Comparison of ENCODE assay signal across 8 mouse cellular contexts in genomic region chr8:69903063-69903542, GRCm38 (mm10). TPM values are rescaled to one million over a fixed set of nuclear protein-coding genes. Genes with fewer than 3 reads are reported as not detected.
A peak's percentile ranks its signal among the peaks of the same experiment; 100 is the strongest.
DNase-seq lines count a peak whose midpoint lies in the region; ATAC-seq and TF ChIP-seq lines count a peak whose summit lies in the region.

No protein-coding gene starts in this region.

- peak; percentile 90 for ATAC-seq in forebrain, embryonic 15.5 days (replicated peaks)
- peak; percentile 45 for ATAC-seq in neutrophil, adult 5-6 weeks (ENCODE audit: extremely low read depth, insufficient number of reproducible peaks, low FRiP score, poor library complexity, severe bottlenecking)

- WGBS in forebrain, embryonic 15.5 days: under 1% methylated on average over 43 of the region's 45 CpGs
- under 1% methylated on average over 45 of the region's 45 CpGs for WGBS in lung, adult 2 months
- under 1% methylated on average over 45 of the region's 45 CpGs for WGBS in thymus, adult 2 months

- H3K27ac ChIP-seq in forebrain, embryonic 15.5 days (replicated peaks): peak overlapping the region; percentile 89
- peak overlapping the region; percentile 26 for H3K27ac ChIP-seq in thymus, adult 2 months (ENCODE audit: control insufficient read depth, insufficient read depth, low read length)

- no peaks in the 10 kb centered on the region for H3K27me3 ChIP-seq in forebrain, embryonic 15.5 days
- H3K27me3 ChIP-seq in thymus, adult 2 months (ENCODE audit: control insufficient read depth, insufficient read depth, low read length): no peaks in the 10 kb centered on the region

- peaks cover 8% of the 10 kb centered on the region; the same call in 1 of the 2 replicates for H3K36me3 ChIP-seq in forebrain, embryonic 15.5 days
- H3K36me3 ChIP-seq in thymus, adult 2 months (ENCODE audit: control insufficient read depth, insufficient read depth, low read length): no peaks in the 10 kb centered on the region; the same call in 1 of the 2 replicates

- TF ChIP-seq CTCF in lung, adult 2 months (IDR thresholded peaks at IDR 0.05; ENCODE audit: insufficient read depth, low read length): no peak
- TF ChIP-seq CTCF in thymus, adult 2 months (IDR thresholded peaks at IDR 0.05; ENCODE audit: borderline replicate concordance, control insufficient read depth, extremely low read depth, insufficient read depth, low read length, poor library complexity): 0 out of 2 replicates have a peak, but pooled peaks have one; percentile 51

- peaks cover 37% of the 10 kb centered on the region for H3K4me1 ChIP-seq in forebrain, embryonic 15.5 days
- peaks cover 4% of the 10 kb centered on the region; the same call in 1 of the 2 replicates for H3K4me1 ChIP-seq in lung, adult 2 months (ENCODE audit: control insufficient read depth, insufficient read depth, low read length)
- peaks cover 2% of the 10 kb centered on the region for H3K4me1 ChIP-seq in thymus, adult 2 months (replicated peaks; ENCODE audit: control insufficient read depth, insufficient read depth, low read length)

- peak; percentile 100 for DNase-seq in ES-CJ7 (ENCODE audit: low read depth, low spot score)
- peak; percentile 100 for DNase-seq in cerebellum, adult 11-12 months
- DNase-seq in heart, postnatal 25 days (ENCODE audit: low spot score): peak; percentile 98
- peak; percentile 99 to 100 for DNase-seq in layer of hippocampus, adult 18-20 months (ENCODE audit: low spot score in 2 of 2)
- DNase-seq in lung, adult 2 months: peak; percentile 96
- peak; percentile 98 for DNase-seq in thymus, adult 2 months

- H3K9me3 ChIP-seq in forebrain, embryonic 15.5 days: no peaks in the 10 kb centered on the region

- H3K4me3 ChIP-seq in forebrain, embryonic 15.5 days: peak overlapping the region; percentile 62
- H3K4me3 ChIP-seq in lung, adult 2 months (replicated peaks; ENCODE audit: extremely low read depth, low read depth, low read length): peak overlapping the region; percentile 88
- H3K4me3 ChIP-seq in thymus, adult 2 months (ENCODE audit: control insufficient read depth, insufficient read depth, low read length): peak overlapping the region; percentile 87

- H3K9ac ChIP-seq in forebrain, embryonic 15.5 days (replicated peaks): peak overlapping the region; percentile 65

- H3K4me2 ChIP-seq in forebrain, embryonic 15.5 days (replicated peaks): peak overlapping the region; percentile 97

- intact Hi-C loops in heart, postnatal 25 days (cut with DNase I): loop anchor here (5.0 kb wide), 1 partner anchor 229 kb away; the partner anchor contains the start of gene Nr2c2ap

- peak; percentile 36; the same call in 1 of the 2 replicates for TF ChIP-seq POLR2A in lung, adult 2 months (IDR thresholded peaks at IDR 0.05; ENCODE audit: borderline replicate concordance, extremely low read depth, low read depth, low read length)
- TF ChIP-seq POLR2A in thymus, adult 2 months (IDR thresholded peaks at IDR 0.05; ENCODE audit: control insufficient read depth, extremely low read depth, insufficient read depth, low read length, poor library complexity): peak; percentile 84

RNA-seq across cellular contexts. Expression of gene Yjefn3, which starts 0.6 kb away (rescaled TPM):
- polyA plus RNA-seq in forebrain, embryonic 15.5 days (2015; fragmentation: Nextera tagmentation; extraction: Ambion mirVana): 8.9 and 9.0 TPM in 2 replicates
- total RNA-seq in heart, postnatal 25 days (2021): 10 to 100 TPM in 1 of 2 experiments, 1 to 10 TPM in 1; 9.6 to 14.8 TPM
- 10 to 100 TPM; 37.5 to 39.6 TPM for total RNA-seq in layer of hippocampus, adult 18-20 months (2021)
- polyA plus RNA-seq in lung, adult 2 months (2012; rRNA removed): 3.5 and 5.3 TPM in 2 replicates
- total RNA-seq in neutrophil, adult 5-6 weeks (2017): 0.61 TPM in 1 of 2 replicates, not detected in the other
- 8.0 and 11.7 TPM in 2 replicates for polyA plus RNA-seq in thymus, adult 2 months (2012; rRNA removed)

RNA-seq across cellular contexts. Expression of gene Ndufa13, which starts 0.7 kb away (rescaled TPM):
- polyA plus RNA-seq in forebrain, embryonic 15.5 days (2015; fragmentation: Nextera tagmentation; extraction: Ambion mirVana): 173 and 179 TPM in 2 replicates
- total RNA-seq in heart, postnatal 25 days (2021): 100 to 1,000 TPM; 446 to 456 TPM
- total RNA-seq in layer of hippocampus, adult 18-20 months (2021): 100 to 1,000 TPM; 154 to 158 TPM
- polyA plus RNA-seq in lung, adult 2 months (2012; rRNA removed): 96.8 and 103 TPM in 2 replicates
- total RNA-seq in neutrophil, adult 5-6 weeks (2017): 55.9 and 58.3 TPM in 2 replicates
- polyA plus RNA-seq in thymus, adult 2 months (2012; rRNA removed): 120 and 150 TPM in 2 replicates

RNA-seq across cellular contexts. Expression of gene Tssk6, which starts 1.1 kb away (rescaled TPM):
- 3.4 and 3.8 TPM in 2 replicates for polyA plus RNA-seq in forebrain, embryonic 15.5 days (2015; fragmentation: Nextera tagmentation; extraction: Ambion mirVana)
- total RNA-seq in heart, postnatal 25 days (2021): under 1 TPM in 1 of 2 experiments, not detected in 1; 0.20 TPM
- under 1 TPM; 0.25 to 0.33 TPM for total RNA-seq in layer of hippocampus, adult 18-20 months (2021)
- 0.70 and 1.0 TPM in 2 replicates for polyA plus RNA-seq in lung, adult 2 months (2012; rRNA removed)
- 0.93 and 1.7 TPM in 2 replicates for total RNA-seq in neutrophil, adult 5-6 weeks (2017)
- 1.3 and 1.8 TPM in 2 replicates for polyA plus RNA-seq in thymus, adult 2 months (2012; rRNA removed)

RNA-seq across cellular contexts. Expression of gene Cilp2, which starts 15.6 kb away (rescaled TPM):
- 3.6 and 4.0 TPM in 2 replicates for polyA plus RNA-seq in forebrain, embryonic 15.5 days (2015; fragmentation: Nextera tagmentation; extraction: Ambion mirVana)
- total RNA-seq in heart, postnatal 25 days (2021): 1 to 10 TPM; 2.8 to 2.9 TPM
- total RNA-seq in layer of hippocampus, adult 18-20 months (2021): under 1 TPM; 0.48 to 0.59 TPM
- polyA plus RNA-seq in lung, adult 2 months (2012; rRNA removed): 3.1 TPM in 2 replicates
- not detected in 2 replicates for total RNA-seq in neutrophil, adult 5-6 weeks (2017)
- polyA plus RNA-seq in thymus, adult 2 months (2012; rRNA removed): 0.75 and 2.2 TPM in 2 replicates

Comparison
In these comparisons a context has a peak if more than half of its experiments do, and no peak if none do; other contexts are left out.
1. Peak in every context shown above with its lines: DNase-seq, ATAC-seq, H3K4me3 ChIP-seq and H3K27ac ChIP-seq.